Mouse (Mus musculus) MEL-GATA-1-ER (cell line): ENCODE measurements around the gene Gm43518.

Source experiments
- DNase-seq: peaks from one replicate; pipeline ENCODE4 v3.0.0-alpha.2; 2012; ENCODE audit warnings: low read depth; ENCODE audit errors: extremely low read depth

The Gm43518 gene

DNA sequence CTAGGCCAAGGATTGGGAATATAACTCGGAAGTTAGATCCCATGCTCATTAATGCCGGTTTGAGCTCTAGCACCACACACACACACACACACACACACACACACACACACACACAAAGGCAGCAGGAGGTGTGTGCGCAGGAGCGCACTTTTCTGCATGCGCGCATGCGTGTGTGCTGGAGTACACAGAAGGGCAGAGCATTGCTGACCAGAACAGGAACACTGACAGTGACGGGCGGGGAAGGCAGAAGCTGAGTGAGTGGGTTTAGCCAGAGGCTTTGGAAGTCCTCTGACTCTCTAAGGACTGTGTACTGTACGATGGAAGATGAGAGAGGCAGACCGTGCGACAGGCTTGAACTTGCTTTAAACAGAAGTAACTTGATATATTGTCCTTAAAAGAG, 6.3 kb downstream of the Gm43518 start:
- DNase-seq: peak; percentile 86

DNA sequence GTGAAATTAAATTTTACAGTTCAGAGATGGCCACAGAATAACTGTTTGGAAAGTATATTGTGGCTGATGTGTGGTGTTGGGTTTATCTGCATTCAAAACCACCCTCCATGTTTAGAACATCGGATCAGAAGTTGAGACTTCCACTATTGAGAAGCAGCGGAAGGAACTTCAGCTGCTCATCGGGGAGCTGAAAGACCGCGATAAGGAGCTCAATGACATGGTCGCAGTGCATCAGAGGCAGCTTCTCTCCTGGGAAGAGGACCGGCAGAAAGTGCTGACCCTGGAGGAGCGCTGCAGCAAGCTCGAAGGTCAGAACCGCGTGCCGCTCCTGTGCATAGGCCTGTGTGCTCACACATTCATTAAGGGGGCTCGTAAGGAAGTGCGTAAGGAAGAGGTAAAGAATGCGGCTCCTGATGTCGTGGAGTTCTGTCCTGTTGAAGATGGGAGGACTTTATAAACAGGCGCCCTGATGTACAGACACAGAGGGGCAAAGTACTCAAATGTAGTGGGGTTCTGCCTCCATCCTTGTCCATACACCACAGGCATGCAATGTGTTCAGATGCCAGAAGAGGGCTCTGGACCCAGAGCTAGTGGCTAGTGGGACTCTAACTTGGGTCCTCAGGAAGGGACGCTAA, 6.9 kb downstream of the Gm43518 start:
- peak; percentile 91 for DNase-seq

GRCm38 (mm10) chr5:123935931-123936330, 8.7 kb downstream of the Gm43518 start:
- DNase-seq: no peak

- no peak for DNase-seq
These were observed 11.3 kb downstream of the Gm43518 start for GRCm38 (mm10) chr5:123938479-123938878.

- no peak for DNase-seq
These were observed 19.3 kb downstream of the Gm43518 start for GRCm38 (mm10) chr5:123946546-123946945.

GRCm38 (mm10) chr5:123947041-123947761, 20.0 kb downstream of the Gm43518 start:
- DNase-seq: peak; percentile 50

DNA sequence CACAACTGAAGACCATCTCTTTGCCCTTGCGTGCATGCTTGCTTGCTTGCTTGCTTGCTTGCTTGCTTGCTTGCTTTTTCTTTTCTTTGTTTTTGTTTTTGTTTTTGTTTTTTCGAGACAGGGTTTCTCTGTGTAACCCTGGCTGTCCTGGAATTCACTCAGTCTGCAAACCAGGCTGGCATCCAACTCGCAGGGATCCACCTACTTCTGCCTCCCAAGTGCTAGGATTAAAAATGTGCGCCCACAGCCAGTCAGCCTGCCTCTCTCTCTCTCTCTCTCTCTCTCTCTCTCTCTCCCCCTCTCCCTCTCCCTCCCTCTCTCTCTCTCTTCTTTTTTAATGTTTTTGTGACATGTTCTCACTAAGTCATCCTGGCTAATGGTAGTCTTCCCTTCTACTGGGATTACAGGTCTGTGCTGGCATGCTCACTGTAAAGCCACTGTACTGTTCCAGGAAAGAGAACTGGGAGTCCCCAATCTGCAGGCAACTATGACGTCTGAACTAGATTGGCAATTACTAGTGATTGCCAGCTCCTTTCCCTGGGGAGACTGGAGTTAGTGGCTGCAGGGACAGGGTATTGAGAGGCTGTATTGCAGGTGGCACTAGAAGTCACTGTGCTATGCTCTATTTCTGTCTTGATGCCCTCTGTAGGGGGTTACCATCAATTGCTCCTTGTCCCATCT, 25.3 kb downstream of the Gm43518 start:
- no peak for DNase-seq

DNA sequence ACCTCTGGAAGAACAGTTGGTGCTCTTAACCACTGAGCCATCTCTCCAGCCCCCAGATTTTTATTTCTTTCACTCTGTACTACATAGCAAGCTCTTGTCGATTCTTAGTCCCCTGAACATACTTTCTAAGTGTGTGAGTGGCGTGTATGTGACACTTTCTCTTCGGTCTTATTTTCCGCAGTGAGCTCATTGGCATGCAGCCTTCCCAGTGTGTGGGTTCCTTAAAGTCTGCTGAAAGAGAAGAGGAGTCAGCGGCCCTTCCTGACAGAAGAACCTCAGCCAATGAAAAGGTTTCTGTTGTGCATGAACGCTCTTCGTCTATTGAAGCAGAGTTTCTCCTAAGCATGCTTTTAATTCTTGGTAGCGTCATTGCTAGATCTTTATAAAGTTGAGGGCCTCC, 30.0 kb downstream of the Gm43518 start:
- DNase-seq: no peak

DNA sequence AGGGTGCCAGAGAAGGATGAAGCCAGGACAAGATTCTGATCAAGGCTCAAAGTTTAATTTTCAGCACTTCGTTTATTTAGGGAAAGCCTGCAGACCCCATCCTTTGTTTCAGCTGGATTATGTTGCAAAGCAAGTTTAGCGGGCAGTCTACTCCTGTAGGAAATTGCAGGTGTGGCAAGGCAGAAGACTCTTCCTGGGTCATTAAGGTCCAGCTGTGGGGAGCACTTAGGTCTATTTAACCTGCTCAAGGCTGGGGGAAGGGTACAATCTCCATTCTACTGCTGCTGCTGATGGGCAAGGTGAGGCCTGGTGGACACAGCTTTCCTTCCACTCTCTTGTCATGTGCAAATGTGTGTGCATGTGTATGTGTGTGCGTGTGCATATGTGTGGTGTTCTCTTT, 31.8 kb downstream of the Gm43518 start:
- DNase-seq: no peak

- no peak for DNase-seq
These were observed 32.9 kb downstream of the Gm43518 start for GRCm38 (mm10) chr5:123960129-123960528.

DNA sequence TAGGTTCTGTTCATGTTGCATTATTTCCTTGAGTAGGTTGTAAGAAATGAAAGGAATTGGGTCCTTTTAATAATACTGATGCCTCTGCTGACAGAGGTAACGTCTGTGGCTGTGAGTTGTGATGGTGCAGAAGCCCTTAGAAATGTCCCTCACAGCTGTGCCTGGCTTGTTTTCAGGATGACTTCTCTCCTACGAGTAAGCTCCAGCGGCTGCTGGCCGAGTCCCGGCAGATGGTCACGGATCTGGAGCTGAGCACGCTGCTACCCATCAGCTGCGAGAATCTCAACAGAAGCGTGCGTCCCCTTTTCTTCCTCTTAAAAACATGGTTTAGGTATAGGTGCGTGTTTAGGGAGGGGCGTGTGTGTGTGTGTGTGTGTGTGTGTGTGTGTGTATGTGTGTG, 33.8 kb downstream of the Gm43518 start:
- DNase-seq: no peak

- no peak for DNase-seq
These were observed 37.0 kb downstream of the Gm43518 start for GRCm38 (mm10) chr5:123964208-123964607.

- DNase-seq: no peak
These were observed 39.5 kb downstream of the Gm43518 start for GRCm38 (mm10) chr5:123966759-123967158.

- no peak for DNase-seq
These were observed 41.2 kb downstream of the Gm43518 start for GRCm38 (mm10) chr5:123968468-123968867.

DNA sequence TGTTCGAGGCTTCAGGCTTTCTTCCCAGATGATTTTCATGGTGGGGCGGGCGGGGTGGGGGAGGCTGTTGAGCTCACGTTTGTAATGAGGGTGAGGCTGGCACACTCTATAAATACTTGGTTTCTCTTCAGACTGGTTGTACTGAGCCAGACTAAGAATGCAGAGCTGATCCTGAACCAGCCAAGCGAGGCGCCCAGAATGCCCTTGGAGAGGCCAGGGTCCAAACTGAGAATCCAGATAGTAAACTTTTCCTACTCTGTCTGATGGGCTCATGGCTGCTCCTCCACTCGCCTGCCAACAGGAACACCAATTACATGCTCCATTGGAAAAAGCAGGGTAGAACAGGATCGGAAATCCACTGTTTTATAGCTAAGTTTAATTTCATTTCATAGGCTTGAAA, 42.0 kb downstream of the Gm43518 start:
- DNase-seq: no peak

- DNase-seq: no peak
These were observed 43.4 kb downstream of the Gm43518 start for GRCm38 (mm10) chr5:123970576-123970975.

- no peak for DNase-seq
These were observed 45.2 kb downstream of the Gm43518 start for GRCm38 (mm10) chr5:123972453-123972852.

DNA sequence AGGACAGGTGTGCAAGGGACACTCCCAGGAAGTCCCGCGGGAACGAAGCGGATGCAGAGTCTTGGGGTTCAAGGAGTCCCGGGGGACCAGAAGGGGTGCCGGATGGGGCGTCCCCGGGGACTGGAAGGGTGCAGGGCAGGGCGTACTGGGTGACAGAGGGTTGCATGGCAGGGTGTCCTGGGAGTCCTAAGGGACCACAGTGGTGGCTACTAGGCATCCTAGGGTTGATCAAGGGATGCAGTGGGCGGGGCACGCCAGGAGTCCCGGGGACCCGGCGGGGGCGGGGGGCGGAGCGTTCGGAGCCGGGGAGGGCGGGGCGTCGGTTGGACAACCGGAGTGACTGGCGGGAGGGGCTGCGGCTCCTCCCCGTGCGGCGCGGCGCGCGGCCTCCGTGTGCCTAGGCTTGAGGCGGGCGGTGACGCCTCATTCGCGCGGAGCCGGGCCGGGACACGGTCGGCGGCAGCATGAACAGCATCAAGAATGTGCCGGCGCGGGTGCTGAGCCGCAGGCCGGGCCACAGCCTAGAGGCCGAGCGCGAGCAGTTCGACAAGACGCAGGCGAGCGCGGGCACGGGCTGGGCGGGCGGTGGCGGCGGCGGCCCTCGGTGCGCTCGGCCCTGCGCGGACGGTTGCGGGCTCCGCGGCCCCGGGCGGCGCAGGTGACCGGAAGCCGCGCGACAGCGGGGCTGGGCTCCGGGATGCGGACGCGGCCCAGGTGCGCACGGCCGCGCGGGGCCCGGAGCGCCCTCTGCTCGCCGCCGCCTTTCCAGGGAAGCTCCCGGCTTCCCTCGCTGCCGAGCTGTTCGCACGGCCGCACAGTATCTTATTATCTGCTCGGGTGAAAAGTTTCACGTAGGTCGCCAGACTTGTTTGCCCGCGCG, 46.3 kb downstream of the Gm43518 start, which contains the start of gene Hip1r:
TSS of gene Hip1r (plus strand) at position 330 of the 880 bp plus-strand sequence.
- peak; percentile 23 for DNase-seq

GRCm38 (mm10) chr5:123974179-123974485, 46.9 kb downstream of the Gm43518 start:
- DNase-seq: no peak

- peak; percentile 24 for DNase-seq
These were observed 47.4 kb downstream of the Gm43518 start for GRCm38 (mm10) chr5:123974616-123975111.

DNA sequence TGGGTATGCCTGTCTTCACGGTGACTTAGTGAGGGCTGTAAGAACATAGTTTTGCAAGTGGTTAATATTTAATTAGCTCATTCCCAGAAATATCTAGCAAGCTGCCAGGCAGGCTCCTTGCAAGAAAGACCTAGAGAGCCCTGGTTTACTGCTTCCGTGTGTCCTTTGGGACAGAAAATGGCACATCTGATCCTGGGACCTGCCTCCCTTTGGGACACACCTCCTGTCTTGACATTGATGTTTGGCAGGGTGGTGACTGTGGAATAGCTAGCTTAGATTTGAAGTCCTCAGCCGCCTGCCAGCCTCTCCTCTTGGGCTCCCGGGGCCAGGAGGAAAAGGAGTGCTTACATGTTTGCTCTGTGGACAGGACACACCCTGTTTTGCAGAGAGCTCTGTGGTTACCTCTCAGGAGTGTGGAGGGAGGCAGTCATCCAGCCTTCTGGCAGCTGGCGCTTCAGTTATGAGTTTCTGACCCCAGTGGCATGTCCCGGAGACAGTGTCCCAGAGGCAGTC, 48.5 kb downstream of the Gm43518 start:
- no peak for DNase-seq
